Mouse (Mus musculus) right cerebral cortex, postnatal 36 days (tissue): ENCODE measurements around the gene Lrp5.

Experiments used
- DNase-seq, 2 experiments: peaks; one replicate each; pipeline ENCODE4 v3.0.0; 2022; ENCODE audit warnings: low spot score in 2 of 2, mixed read lengths in 1 of 2

Lrp5 gene

GRCm38 (mm10) chr19:3686215-3686894 lies at the start of gene Lrp5:
Lrp5 (minus strand) TSS chr19:3686564.
- DNase-seq, result no peak

GRCm38 (mm10) chr19:3736001-3736400 lies 49.6 kb upstream of the Lrp5 start:
- DNase-seq, result no peak

DNA sequence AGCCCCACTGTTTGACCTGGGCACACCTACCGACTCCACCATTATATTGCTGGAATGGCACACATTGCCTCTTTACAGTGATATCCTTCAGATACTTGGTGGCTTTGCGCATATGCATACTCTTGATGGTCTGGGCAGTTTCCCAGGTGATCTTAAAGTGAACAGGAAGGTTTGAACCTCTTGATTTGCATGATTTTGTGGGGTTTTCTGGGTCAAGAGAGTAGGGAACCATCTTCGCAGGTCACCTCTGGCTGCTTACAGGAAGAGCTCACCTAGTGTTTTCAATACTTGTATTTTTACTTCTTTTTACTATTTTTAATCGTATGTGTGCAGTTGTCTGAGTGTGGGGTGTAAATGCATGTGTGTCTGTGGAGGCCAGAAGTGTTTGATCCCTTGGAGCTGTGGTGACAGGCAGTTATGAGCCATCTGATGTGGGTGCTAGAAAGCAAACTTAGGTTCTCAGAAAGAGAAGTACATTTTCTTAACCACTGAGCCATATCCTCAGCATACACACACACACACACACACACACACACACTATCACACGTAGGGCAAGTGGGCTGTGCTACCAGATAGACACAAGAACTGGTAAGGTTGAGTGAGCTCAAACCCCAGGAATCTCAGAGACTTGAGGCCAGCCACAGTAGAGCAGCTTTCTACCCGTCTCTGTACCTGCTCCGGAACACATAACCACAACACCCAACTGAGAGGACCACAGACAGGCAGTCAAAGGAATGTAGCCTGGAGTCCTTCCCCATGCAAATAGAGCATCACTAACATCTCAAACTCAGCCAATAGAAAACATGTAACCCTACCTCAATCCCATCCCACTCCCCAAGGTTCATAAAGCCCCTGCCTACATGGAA lies 44.6 kb upstream of the Lrp5 start:
- no peak for DNase-seq

DNA sequence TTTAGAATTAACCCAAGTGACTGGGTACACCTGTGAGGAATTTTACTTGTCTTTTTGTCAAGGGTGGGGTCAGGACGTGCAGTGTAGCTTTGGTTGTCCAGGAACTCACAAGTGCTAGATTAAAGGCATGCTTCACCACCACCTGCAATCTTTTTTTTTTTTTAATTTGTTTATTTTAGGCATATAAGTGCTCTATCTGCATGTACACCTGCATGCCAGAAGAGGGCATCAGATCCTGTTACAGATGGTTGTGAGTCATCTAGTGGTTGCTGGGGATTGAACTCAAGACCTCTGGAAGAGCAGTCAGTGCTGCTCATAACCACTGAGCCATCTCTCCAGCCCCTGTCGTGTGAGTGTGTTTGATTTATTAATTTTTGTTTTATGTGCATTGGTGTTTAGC lies 42.5 kb upstream of the Lrp5 start:
- DNase-seq, result no peak

DNA sequence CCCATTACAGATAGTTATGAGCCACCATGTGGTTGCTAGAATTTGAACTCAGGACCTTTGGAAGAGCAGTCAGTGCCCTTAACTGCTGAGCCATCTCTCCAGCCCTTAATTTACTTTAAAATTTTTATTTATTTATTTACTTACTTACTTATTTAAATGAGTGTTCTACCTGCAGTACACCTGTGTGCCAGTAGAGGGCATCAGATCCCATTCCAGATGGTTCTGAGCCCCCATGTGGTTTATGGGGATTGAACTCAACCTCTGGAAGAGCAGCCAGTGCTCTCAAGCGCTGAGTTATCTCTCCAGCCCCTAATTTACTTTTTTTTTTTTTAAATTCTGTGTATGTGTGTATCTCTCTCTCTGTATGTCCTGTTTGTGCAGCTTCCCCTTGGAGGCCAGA lies 38.4 kb upstream of the Lrp5 start:
- DNase-seq, result peak in 1 of 2 experiments; percentile 27

GRCm38 (mm10) chr19:3723904-3724303 lies 37.5 kb upstream of the Lrp5 start:
- no peak for DNase-seq

GRCm38 (mm10) chr19:3723170-3723569 lies 36.8 kb upstream of the Lrp5 start:
- DNase-seq, result no peak

GRCm38 (mm10) chr19:3719362-3719891 lies 33.1 kb upstream of the Lrp5 start:
- peak; percentile 39 to 43 for DNase-seq

DNA sequence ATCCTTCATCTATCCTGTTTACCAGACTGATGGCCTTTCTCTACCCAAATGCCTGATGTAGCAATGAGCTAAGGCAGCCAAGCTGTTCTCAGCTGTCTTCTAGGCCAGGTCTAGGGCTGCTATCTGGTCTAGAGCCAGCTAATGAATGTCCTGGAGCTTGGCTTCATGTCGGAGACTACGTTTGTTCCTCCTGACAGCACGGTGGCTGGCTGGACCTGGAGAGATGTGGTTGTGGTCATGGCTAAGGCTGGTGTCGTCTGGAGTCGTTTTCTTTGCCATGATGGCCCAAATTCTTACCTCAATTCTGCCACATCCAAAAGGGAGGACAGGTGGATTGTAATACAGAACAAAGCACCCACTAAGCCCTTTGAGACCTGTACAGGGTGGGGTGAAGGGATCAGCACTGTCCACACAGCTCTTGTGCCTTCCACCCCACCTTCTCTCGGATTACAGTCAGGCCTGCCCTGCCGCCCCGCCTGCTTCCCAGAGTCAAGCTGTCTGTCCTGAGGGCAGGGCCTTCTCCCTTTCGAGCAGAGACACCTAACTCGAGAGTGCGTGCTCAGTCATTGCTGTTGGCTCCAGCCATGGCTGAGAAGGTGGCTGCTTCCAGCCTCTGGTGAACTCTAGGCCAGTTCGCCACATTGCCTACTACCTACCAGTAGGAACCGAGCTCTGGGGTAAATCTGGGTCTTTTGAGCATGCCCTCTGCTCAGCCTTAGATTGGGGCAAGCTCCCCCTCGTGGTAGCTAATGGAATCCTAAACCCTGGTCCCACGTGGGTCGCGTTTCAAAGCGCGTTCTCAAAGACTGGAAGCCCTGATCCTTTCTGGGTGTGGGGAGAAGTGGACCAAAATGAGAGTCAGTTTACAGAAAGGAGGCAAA lies 32.4 kb upstream of the Lrp5 start:
- peak; percentile 55 to 63 for DNase-seq

DNA sequence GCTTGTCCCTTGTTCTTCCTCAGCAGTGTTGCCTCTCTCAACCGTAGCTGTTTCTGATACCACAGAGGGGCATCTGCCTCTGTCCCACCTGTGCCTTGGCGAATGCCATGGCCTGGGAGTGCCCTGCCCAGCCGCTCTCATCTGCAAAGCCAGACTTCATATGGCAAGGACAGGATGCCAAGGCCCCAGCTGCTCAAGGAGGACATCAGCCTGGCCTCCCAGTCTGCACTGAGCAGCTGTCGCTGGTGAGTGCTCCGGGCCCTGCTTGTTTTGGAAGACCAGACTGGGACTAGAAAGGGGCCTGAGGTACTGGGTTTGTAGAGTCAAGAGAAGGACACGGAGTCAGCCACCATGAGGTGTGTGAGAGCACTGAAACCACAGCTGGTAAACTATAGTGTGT lies 28.0 kb upstream of the Lrp5 start:
- no peak for DNase-seq

DNA sequence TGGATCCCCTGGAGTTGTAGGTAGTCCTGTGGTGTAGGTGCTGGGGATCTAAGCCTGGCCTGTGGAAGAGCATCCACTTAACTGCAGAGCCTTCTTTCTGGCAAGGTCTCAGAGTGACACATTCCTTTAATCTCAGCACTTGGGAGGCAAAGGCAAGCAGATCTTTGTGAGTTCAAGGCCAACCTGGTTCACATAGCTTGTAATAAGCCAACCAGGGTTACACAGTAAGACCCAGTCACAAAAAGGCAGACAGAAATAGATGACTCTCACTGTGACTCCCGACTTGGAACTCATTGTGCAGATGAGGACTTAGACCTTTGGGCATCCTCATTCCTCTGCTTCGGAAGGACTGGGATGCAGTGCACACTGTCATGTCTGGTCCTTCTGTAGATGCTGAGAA lies 24.1 kb upstream of the Lrp5 start:
- DNase-seq, result no peak

DNA sequence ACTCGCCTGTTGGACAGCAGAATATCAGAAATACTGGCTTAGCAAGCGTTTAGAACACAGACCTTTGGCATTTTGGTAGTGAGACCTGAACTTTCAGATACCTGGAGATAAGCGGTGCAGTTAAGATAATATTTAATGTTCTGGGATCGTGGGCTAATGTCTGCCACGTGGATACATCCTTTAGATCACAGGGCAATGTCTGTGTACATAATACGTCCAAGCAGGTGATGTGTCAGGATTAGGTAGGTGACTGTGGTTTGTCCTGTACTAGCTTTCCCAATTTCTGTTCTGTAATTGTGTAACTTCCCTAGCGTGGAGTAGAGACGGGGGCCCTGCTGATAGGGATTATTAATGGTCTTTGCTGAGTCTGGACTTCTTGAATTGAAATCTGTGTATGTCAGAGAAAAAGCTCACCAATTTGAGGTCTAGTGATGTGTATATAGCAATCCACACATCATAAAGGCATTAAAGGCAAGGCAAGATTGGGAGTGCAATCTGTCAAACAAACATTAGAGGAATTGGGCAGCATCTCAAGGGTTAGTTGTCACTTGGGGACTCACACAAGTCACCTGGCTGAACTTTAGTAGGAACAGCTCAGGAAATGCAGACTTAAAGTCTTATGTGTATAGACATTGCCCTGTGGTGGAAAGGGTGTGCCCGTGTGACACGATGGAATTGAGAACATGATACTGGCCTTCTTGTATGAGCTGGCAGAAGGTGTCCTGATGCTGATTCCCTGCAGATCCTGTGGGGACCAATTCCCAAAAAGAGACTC lies 22.8 kb upstream of the Lrp5 start:
- DNase-seq, result no peak

DNA sequence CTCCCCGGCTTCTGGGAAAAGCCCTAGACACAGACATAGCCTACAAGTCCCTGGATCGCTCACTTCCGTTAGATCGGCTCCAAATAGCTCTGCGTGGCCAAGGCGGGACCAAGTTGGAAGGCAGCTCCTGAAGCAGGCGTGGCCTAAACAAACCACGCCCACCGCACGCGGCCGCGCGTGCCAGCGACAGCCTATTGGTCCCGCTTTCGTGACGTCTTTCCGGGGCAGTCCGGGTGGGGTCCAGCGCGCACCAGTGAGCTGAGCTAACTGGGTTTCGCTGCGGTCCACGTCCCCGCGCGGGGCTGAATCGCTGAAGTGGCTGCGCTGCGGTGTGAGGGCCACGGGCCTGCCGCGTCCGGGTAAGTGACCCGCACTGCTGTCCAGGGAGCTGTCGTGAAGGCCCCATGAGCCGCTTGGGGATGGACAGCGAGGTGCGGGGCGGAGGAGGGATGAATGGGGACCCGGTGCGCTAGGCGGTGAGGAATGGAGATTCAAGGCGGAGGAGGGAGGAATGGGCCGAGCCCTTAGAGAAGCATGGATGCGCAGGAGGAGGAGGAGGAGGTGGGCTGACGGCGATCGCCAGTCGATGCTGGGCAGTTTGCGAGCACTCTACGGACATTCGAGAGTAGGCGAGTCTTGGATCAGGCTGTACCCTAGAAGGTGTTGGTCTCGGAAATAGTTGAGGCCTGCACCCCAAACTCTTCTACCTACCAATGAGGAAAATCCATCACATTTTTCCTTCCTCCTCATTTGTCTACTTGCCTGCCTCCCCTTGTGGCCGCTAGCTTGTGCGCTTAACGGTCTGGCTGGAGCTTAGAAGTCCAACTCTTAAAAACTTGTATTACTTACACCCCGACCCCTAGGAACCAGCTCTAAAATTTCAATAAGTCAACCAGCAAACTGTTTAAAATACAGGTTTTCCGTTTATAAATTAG lies 22.0 kb upstream of the Lrp5 start, which contains the start of gene 1810055G02Rik:
1810055G02Rik (plus strand) TSS at position 216 of the 935 bp plus-strand sequence.
- peak; percentile 98 to 99 for DNase-seq

GRCm38 (mm10) chr19:3707553-3707952 lies 21.2 kb upstream of the Lrp5 start:
- no peak for DNase-seq

DNA sequence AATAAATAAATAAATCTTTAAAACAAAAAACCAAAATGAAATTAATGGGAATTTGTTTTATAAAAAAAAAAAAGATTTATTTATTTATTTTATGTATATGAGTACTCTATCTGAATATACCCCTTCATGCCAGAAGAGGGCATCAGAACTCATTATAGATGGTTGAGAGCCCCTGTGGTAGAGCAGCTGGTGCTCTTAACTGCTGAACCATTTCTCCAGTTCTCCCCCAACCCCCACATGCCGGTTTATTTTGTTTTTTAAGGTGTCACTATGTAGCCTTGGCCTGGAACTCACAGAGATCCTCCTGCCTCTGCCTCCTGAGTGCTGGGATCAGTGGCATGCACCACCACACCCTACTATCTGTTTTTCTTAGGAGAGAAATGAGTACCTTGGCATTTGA lies 19.9 kb upstream of the Lrp5 start:
- DNase-seq, result no peak

- no peak for DNase-seq
Measured at GRCm38 (mm10) chr19:3702460-3702859, 16.1 kb upstream of the Lrp5 start.

GRCm38 (mm10) chr19:3699508-3700438 lies 13.4 kb upstream of the Lrp5 start:
- peak in 1 of 2 experiments; percentile 71 for DNase-seq

DNA sequence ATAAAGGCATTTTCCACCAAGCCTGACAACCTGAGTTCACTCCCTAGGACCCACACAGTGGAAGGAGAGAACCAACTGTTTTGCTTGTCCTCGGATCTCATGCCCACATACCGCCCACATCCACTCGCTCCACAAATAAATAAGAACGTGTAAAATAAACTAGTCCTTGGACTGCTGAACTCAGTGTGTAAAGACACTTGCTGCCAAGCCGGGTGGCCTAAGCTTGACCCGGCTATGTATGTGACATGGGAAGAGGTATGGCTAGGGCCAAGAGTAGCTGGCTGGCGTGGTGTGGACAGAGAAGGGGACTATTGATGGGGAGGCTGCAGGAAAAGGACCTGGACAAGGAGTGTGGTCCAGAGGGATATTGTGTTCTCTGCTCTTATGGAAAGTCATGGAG lies 11.7 kb upstream of the Lrp5 start:
- no peak for DNase-seq

DNA sequence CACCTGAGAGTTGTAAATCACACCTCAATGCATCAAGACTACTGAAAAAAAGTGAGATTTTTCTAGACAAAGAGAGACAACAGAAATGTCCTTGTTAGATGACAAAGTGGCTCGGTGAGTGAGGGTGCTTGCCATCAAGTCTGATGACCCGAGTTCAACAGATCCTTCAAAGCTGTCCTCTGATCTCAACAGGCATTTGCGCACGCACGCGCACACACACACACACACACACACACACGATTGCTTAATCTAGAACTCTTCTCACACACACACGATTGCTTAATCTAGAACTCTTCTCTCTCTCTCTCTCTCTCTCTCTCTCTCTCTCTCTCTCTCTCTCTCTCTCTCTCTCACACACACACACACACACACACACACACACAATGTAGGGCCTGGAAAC lies 9.6 kb upstream of the Lrp5 start:
- DNase-seq, result no peak
